Mouse (Mus musculus) forebrain, embryonic 16.5 days (tissue): ENCODE results near the gene Gng7. TPM values are rescaled to one million over a fixed set of nuclear protein-coding genes. Genes with fewer than 3 reads are reported as not detected.

Experiments
- ATAC-seq: fragments of 200-750 bp; cut with Nextera tagmentation; 2 replicates; pipeline ENCODE4 v1.8.0; 2017; ENCODE audit warnings: mild to moderate bottlenecking, moderate library complexity
- H3K27ac ChIP-seq: fragments of 300-500 bp; sonication (generic); 2 replicates; pipeline ENCODE4 v1.5.1; 2014; ENCODE audit warnings: low read length, control low read depth
- H3K27me3 ChIP-seq: fragments of 300-500 bp; sonication (generic); replicated peaks from 2 replicates; pipeline ENCODE4 v1.6.1; 2014; ENCODE audit warnings: low read length; ENCODE audit not compliant: control insufficient read depth, insufficient read depth
- H3K36me3 ChIP-seq: fragments of 300-500 bp; sonication (generic); 2 replicates; pipeline ENCODE4 v1.6.1; 2014; ENCODE audit not compliant: control insufficient read depth, insufficient read depth
- H3K4me1 ChIP-seq: fragments of 300-500 bp; sonication (generic); replicated peaks from 2 replicates; pipeline ENCODE4 v1.6.1; 2014; ENCODE audit warnings: low read length; ENCODE audit not compliant: control insufficient read depth, insufficient read depth
- H3K4me2 ChIP-seq: fragments of 300-500 bp; sonication (generic); 2 replicates; pipeline ENCODE4 v1.6.1; 2014; ENCODE audit warnings: mild to moderate bottlenecking, low read length, control low read depth
- H3K4me3 ChIP-seq: fragments of 300-500 bp; sonication (generic); replicated peaks from 2 replicates; pipeline ENCODE4 v1.5.1; 2014; ENCODE audit warnings: mild to moderate bottlenecking, low read length, control low read depth
- H3K9ac ChIP-seq: fragments of 300-500 bp; sonication (generic); replicated peaks from 2 replicates; pipeline ENCODE4 v1.6.1; 2014; ENCODE audit warnings: low read depth, low read length, control low read depth
- H3K9me3 ChIP-seq: fragments of 300-500 bp; sonication (generic); 2 replicates; pipeline ENCODE4 v1.6.1; 2016; ENCODE audit warnings: low read length; ENCODE audit not compliant: control insufficient read depth
- WGBS: fragments of 180-500 bp; shearing (Covaris S2); extraction: QIAGEN DNeasy Blood & Tissue Kit; methylation state at CpG from one replicate; pipeline ENCODE4 v1.1.7; 2014; 5-methylcytosine and 5-hydroxymethylcytosine counted together
- polyA plus RNA-seq: library from polyadenylated mRNA; unstranded; fragments of >200 nt; fragmentation: Nextera tagmentation; extraction: Ambion mirVana; gene quantifications from 2 replicates; pipeline ENCODE4 v1.2.1, GENCODE M21; 2015

The Gng7 gene
- polyA plus RNA-seq, 1 experiment from 2014 or later, result 47.4 TPM

DNA sequence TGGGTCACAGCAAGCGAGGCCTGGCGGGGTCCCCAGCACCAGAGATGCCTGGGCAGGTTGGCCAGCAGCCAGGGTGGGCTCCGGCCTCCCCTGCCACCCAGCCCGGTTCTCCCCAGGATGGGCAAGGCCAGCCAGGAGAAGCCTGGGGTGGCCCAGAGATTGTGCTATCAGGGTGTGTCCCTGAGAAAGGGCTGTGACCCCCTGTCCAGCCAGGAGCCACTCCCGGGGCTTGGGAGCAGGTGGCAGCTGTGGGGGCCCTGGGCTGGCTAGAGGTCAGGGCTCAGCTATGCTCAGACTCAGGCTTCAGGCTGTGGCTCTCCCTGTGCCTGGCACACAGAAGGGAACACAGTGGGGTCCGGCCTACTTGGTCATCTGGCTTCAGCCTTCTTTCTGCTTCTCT, 4.9 kb upstream of the Gng7 start:
- peaks cover 13% of the 10 kb centered on the region for H3K4me1 ChIP-seq

DNA sequence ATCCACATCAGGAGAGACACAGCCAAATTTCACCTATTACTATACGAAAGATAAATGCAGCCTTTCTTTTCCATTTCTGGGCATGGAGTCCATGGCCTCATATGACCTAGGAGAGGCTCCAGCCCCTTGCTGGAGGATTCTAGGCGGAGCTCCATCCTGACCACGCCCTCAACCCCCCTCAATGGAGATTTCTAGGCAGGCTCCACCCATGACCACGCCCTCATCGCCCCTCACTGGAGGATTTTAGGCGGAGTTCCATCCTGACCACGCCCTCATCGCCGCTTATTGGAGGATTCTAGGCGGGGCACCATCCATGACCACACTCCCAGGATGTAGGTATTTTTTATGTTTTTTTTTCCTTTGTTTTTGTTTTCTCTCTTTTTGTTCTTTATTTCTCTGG, 3.6 kb upstream of the Gng7 start:
- ATAC-seq, result no peak
- Histone ChIP-seq H3K9ac (no peak overlapping the region), H3K36me3 (no peaks in the 10 kb centered on the region), H3K27me3 (no peaks in the 10 kb centered on the region), H3K9me3 (no peaks in the 10 kb centered on the region), H3K27ac (no peak overlapping the region), H3K4me1 (peaks cover 12% of the 10 kb centered on the region), H3K4me3 (no peak overlapping the region), H3K4me2 (no peak overlapping the region)
- 41% methylated on average over 10 of the region's 10 CpGs for WGBS

More for the DNA sequence above, 4.9 kb upstream of the Gng7 start:
- H3K9me3 ChIP-seq, result no peaks in the 10 kb centered on the region
- H3K4me2 ChIP-seq, result no peak overlapping the region
- no peak overlapping the region for H3K4me3 ChIP-seq
- no peak overlapping the region for H3K27ac ChIP-seq
- 83% methylated on average over 6 of the region's 6 CpGs for WGBS
- 0 out of 2 replicates have a peak overlapping the region, but pooled peaks have one; percentile 3 for H3K9ac ChIP-seq
- H3K27me3 ChIP-seq, result no peaks in the 10 kb centered on the region; the same call in 1 of the 2 replicates
- ATAC-seq, result no peak
- no peaks in the 10 kb centered on the region for H3K36me3 ChIP-seq

DNA sequence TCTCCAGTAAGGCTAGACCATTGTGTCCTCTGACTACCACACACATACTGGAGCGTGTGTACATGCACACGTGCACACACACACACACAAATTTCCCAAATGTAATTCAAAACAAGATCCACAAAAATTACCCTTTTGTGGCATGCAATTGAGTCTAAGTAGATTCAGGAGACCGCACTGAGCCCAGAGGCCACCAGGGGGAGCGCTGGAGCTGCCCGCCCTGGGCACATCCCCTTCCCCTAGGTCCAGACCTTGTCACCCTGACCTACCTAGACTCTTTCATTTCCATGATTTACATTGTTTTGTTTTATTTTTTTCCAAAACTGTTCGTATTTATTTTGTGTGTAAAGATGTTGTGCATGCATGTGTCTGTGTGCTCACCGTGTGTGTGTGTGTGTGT, 1.9 kb upstream of the Gng7 start:
- H3K9me3 ChIP-seq, result no peaks in the 10 kb centered on the region
- no peak overlapping the region for H3K27ac ChIP-seq
- no peak for ATAC-seq
- 5% methylated on average over 7 of the region's 7 CpGs for WGBS
- H3K27me3 ChIP-seq, result no peaks in the 10 kb centered on the region
- no peak overlapping the region for H3K9ac ChIP-seq
- no peak overlapping the region for H3K4me2 ChIP-seq
- no peaks in the 10 kb centered on the region for H3K36me3 ChIP-seq
- peaks cover 9% of the 10 kb centered on the region; the same call in 1 of the 2 replicates for H3K4me1 ChIP-seq
- no peak overlapping the region for H3K4me3 ChIP-seq

DNA sequence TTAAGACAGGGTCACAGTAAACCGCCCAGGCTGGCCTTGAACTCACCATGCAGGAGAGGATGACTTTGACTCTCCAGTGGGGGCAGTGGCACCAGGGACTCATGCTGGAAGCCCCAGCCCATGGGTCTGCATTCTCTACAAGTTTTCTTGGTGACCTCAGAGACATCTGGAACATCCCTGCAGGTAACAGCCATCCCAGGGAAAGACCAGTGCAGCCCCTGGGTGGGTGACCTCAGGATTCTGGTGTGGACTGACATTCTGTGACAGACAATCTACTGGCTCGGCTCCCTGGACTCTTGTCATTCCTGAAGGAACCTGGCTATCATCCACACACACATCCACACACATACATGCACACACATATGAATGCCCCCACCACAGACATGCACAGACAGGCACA, 921 bp upstream of the Gng7 start:
- Histone ChIP-seq H3K4me1 (peaks cover 8% of the 10 kb centered on the region; the same call in 1 of the 2 replicates), H3K4me2 (no peak overlapping the region), H3K27me3 (no peaks in the 10 kb centered on the region), H3K36me3 (no peaks in the 10 kb centered on the region), H3K9ac (no peak overlapping the region), H3K4me3 (no peak overlapping the region), H3K27ac (no peak overlapping the region), H3K9me3 (no peaks in the 10 kb centered on the region)
- ATAC-seq, result no peak
- WGBS, result 87% methylated on average over 2 of the region's 2 CpGs

DNA sequence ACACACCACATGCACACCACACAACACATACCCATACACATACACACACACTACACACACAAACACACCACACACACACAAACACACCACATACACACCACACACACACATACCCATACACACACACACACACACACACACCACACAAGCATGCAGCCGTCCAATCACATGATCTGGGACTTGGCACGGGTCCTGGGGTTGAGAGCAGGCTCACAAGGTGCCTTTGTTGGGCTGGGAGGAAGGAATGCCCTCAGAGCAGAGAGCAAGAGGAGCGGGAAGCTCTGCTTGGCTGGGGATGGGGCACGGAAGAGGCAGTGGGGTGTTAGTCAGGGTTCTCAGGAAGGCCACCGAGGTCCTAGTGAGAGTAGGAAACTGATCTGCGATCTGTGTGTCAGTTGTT, 3.9 kb downstream of the Gng7 start:
- Histone ChIP-seq H3K4me1 (peaks cover 8% of the 10 kb centered on the region; the same call in 1 of the 2 replicates), H3K4me2 (no peak overlapping the region), H3K27me3 (no peaks in the 10 kb centered on the region), H3K36me3 (no peaks in the 10 kb centered on the region), H3K9me3 (no peaks in the 10 kb centered on the region), H3K9ac (no peak overlapping the region), H3K4me3 (no peak overlapping the region), H3K27ac (no peak overlapping the region)
- WGBS, result 50% methylated on average over 6 of the region's 6 CpGs
- no peak for ATAC-seq

DNA sequence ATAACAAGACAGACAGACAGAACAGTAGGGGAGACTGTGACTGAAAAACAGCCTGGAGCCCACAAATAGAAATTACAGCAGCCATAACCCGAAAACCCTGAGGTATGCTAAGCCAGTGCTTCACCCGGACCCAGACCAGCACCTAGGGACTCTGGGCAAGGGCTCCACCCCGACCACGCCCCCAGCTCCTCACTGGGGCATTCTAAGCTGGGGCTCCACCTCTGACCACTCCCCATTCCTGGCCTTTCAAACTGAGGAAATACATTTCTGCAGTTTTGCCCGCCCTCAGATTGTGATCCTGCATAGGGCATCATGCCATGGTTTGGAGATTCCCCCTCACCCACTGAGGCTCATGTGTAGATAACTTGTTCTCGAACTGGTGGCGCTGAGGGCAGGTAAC, 7.5 kb downstream of the Gng7 start:
- Histone ChIP-seq H3K4me2 (no peak overlapping the region), H3K4me1 (no peaks in the 10 kb centered on the region), H3K4me3 (no peak overlapping the region), H3K36me3 (no peaks in the 10 kb centered on the region), H3K27me3 (no peaks in the 10 kb centered on the region), H3K9ac (no peak overlapping the region), H3K27ac (no peak overlapping the region), H3K9me3 (no peaks in the 10 kb centered on the region)
- 39% methylated on average over 7 of the region's 7 CpGs for WGBS
- ATAC-seq, result no peak

DNA sequence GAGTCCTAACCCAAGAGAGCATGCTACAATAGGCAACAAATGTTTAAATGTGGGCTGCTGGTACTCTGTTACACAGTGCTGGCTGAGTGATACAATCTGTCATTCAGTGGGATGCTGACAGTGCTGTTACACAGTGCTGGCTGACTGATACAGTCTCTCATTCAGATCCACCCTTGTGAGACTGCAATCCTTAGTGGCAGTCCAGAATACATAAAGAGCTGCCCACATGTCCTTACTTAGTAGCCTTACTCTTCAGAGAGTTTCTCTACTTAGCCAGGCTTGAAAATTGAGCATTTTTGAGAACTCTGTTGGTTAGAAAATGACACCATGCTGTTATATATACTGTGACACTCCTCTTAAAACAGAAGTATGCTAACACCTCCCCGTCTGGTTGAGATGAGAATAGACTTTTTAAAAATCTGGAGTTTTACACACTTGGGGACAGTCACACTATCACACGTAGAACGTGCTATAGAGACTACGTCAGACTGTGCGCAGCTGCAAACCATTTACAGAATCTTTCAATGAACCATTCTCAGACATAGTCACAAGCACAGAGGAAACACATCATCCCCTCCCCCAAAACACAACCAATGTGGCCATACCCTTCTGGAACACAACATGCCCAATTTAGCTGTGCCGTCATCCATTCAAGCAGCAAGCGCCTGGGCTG, 8.6 kb downstream of the Gng7 start:
- no peak overlapping the region for H3K4me3 ChIP-seq
- 91% methylated on average over 7 of the region's 7 CpGs for WGBS
- no peak for ATAC-seq
- no peak overlapping the region for H3K4me2 ChIP-seq
- H3K4me1 ChIP-seq, result peaks cover 6% of the 10 kb centered on the region
- no peaks in the 10 kb centered on the region for H3K27me3 ChIP-seq
- H3K27ac ChIP-seq, result no peak overlapping the region
- H3K9me3 ChIP-seq, result no peaks in the 10 kb centered on the region
- H3K36me3 ChIP-seq, result no peaks in the 10 kb centered on the region
- no peak overlapping the region for H3K9ac ChIP-seq

DNA sequence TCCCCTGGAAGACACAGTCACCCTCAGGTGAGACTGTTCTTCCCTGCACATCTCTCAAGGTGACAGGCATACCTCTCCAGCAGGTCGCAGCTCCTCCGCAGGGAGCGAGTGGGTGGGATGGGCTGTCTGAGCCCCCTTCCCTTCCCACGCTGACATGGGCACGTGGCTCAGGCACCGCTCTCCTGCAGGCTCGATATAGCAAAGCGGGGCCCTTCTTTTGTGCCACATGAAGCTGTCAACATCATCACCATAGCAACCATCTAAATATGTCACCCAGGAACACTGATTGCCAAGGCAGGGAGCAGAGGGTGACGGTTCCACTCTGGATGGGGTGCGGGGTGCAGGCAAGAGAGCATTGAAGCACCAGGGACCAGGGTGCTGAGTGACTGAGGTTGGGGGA, 13.6 kb downstream of the Gng7 start:
- Histone ChIP-seq H3K9me3 (no peaks in the 10 kb centered on the region), H3K36me3 (no peaks in the 10 kb centered on the region), H3K4me1 (peaks cover 21% of the 10 kb centered on the region), H3K9ac (peak overlapping the region; percentile 44), H3K27me3 (no peaks in the 10 kb centered on the region), H3K4me2 (peak overlapping the region; percentile 30), H3K4me3 (peak overlapping the region; percentile 10; the same call in 1 of the 2 replicates), H3K27ac (0 out of 2 replicates have a peak overlapping the region, but pooled peaks have one; percentile 26)
- 25% methylated on average over 10 of the region's 10 CpGs for WGBS
- peak; percentile 68 for ATAC-seq

DNA sequence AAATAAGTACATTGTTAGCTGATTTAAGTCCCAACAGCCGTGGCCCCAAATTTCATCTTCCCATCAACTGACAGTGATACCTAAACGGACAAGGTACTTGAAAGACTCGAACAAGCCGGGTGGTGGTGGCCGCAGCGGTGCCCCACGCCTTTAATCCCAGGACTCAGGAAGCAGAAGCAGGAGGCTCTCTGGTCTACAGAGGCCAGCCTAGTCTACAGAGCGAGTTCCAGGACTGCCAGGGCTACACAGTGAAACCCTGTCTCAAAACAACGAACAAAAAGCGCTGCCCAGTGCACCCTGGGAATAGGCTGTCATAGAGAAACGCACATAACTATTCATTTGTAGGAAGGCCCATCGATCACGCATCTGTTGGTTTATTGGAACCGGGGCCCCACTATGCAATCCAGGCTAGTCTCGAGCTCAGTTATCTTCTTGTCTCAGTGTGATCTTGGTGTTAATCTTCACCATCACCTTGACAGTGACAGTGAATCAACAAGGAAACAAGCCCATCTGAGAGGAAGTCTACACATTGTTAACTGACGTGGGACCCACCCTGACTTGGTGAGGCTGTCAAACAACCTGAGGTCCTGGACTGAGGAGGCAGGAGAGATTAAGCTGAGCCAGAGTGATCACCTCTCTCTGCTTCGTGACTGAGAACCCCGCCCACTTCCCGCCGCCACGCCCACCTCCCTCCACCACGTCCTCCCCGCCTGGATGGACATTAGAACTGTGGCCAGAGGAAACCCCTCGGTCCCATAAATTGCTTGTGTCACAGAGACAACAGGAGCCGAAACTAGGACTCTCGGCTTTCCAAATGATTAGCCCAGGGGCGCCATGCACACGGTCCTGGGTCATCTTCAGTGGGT, 14.3 kb downstream of the Gng7 start:
- Histone ChIP-seq H3K4me2 (peak overlapping the region; percentile 30), H3K27ac (0 out of 2 replicates have a peak overlapping the region, but pooled peaks have one; percentile 26), H3K27me3 (no peaks in the 10 kb centered on the region), H3K4me1 (peaks cover 21% of the 10 kb centered on the region), H3K9ac (no peak overlapping the region), H3K4me3 (peak overlapping the region; percentile 10; the same call in 1 of the 2 replicates), H3K36me3 (no peaks in the 10 kb centered on the region), H3K9me3 (no peaks in the 10 kb centered on the region)
- WGBS, result 50% methylated on average over 28 of the region's 28 CpGs
- no peak for ATAC-seq
